12 mouse cellular contexts compared by ENCODE assay signal in genomic region chr19:47017831-47018230, GRCm38 (mm10). TPM values are rescaled to one million over a fixed set of nuclear protein-coding genes. Genes with fewer than 3 reads are reported as not detected.
A peak's percentile ranks its signal among the peaks of the same experiment; 100 is the strongest.
DNase-seq lines count a peak whose midpoint lies in the region; ATAC-seq and TF ChIP-seq lines count a peak whose summit lies in the region.
"Had no signal": no experiment of that assay in that cellular context is flagged by ENCODE, and none has a peak within 500 bp of the region (broad histone marks: within the 10 kb centered on the region; RNA-seq: fewer than 3 reads in every experiment).

No protein-coding gene starts in this region.

- no peaks in the 10 kb centered on the region for H3K9me3 ChIP-seq in ES-Bruce4 (replicated peaks; ENCODE audit: control insufficient read depth, insufficient read depth, low read length, poor library complexity, severe bottlenecking)
- no peaks in the 10 kb centered on the region for H3K9me3 ChIP-seq in hindbrain, embryonic 10.5 days
- no peaks in the 10 kb centered on the region for H3K9me3 ChIP-seq in midbrain, embryonic 15.5 days
- H3K9me3 ChIP-seq: heart, embryonic 13.5 days had no signal

- peaks cover 6% of the 10 kb centered on the region for H3K36me3 ChIP-seq in ES-Bruce4 (ENCODE audit: control insufficient read depth, insufficient read depth, low read length, poor library complexity, severe bottlenecking)
- H3K36me3 ChIP-seq in hindbrain, embryonic 10.5 days = peaks cover 18% of the 10 kb centered on the region
- H3K36me3 ChIP-seq in midbrain, embryonic 15.5 days (replicated peaks) = peaks cover 17% of the 10 kb centered on the region
- H3K36me3 ChIP-seq in kidney, adult 2 months (ENCODE audit: control insufficient read depth, insufficient read depth, low read length) = no peaks in the 10 kb centered on the region
- H3K36me3 ChIP-seq: heart, embryonic 13.5 days had no signal

- peak; percentile 92 for TF ChIP-seq EP300 in ES-Bruce4 (IDR thresholded peaks at IDR 0.05; ENCODE audit: insufficient read depth, low read depth, low read length)

- H3K27ac ChIP-seq in ES-Bruce4 (ENCODE audit: insufficient read depth, low read length) = peak overlapping the region; percentile 92
- H3K27ac ChIP-seq in cortical plate, adult 2 months (ENCODE audit: insufficient read depth, low read length) = no peak overlapping the region
- peak overlapping the region; percentile 83 for H3K27ac ChIP-seq in hindbrain, embryonic 10.5 days
- peak overlapping the region; percentile 82 for H3K27ac ChIP-seq in midbrain, embryonic 15.5 days
- no peak overlapping the region for H3K27ac ChIP-seq in kidney, adult 2 months (ENCODE audit: insufficient read depth, low read depth, low read length)
- H3K27ac ChIP-seq: heart, embryonic 13.5 days had no signal

- H3K27me3 ChIP-seq in ES-Bruce4 (ENCODE audit: control insufficient read depth, insufficient read depth, low read length, poor library complexity, severe bottlenecking) = no peaks in the 10 kb centered on the region
- H3K27me3 ChIP-seq in hindbrain, embryonic 10.5 days (ENCODE audit: insufficient read depth, poor library complexity, severe bottlenecking) = peaks cover 51% of the 10 kb centered on the region
- H3K27me3 ChIP-seq in midbrain, embryonic 15.5 days (replicated peaks) = no peaks in the 10 kb centered on the region
- H3K27me3 ChIP-seq in kidney, adult 2 months (replicated peaks; ENCODE audit: control insufficient read depth, insufficient read depth, low read length) = peaks cover 6% of the 10 kb centered on the region

- H3K9ac ChIP-seq in ES-Bruce4 (ENCODE audit: low read depth, poor library complexity, severe bottlenecking) = no peak overlapping the region
- H3K9ac ChIP-seq in midbrain, embryonic 15.5 days = peak overlapping the region; percentile 61
- H3K9ac ChIP-seq: heart, embryonic 13.5 days had no signal

- DNase-seq in hindbrain, embryonic 10.5 days (ENCODE audit: low spot score) = no peak
- no peak for DNase-seq in adrenal gland, postnatal 36 days
- no peak for DNase-seq in adrenal gland, postnatal 25 days
- no peak for DNase-seq in kidney, adult 2 months
- no peak for DNase-seq in thymus, postnatal 4 days
- DNase-seq: kidney, adult 11 months; layer of hippocampus, adult 9-11 months; lung, adult 18-20 months had no signal

- no peak for TF ChIP-seq CTCF in ES-Bruce4 (IDR thresholded peaks at IDR 0.05; ENCODE audit: low read depth, low read length)
- no peak for TF ChIP-seq CTCF in cortical plate, adult 2 months (IDR thresholded peaks at IDR 0.05; ENCODE audit: extremely low read depth, insufficient read depth, low read length)
- TF ChIP-seq CTCF in kidney, adult 2 months (conservative IDR thresholded peaks at IDR 0.05; ENCODE audit: insufficient read depth, insufficient read length, low read depth, low read length) = no peak

- peak overlapping the region; percentile 73 for H3K4me2 ChIP-seq in midbrain, embryonic 15.5 days
- H3K4me2 ChIP-seq: heart, embryonic 13.5 days had no signal

- 7% methylated on average over 3 of the region's 3 CpGs for WGBS in hindbrain, embryonic 10.5 days
- 2% methylated on average over 3 of the region's 3 CpGs for WGBS in midbrain, embryonic 15.5 days
- 3% methylated on average over 3 of the region's 3 CpGs for WGBS in kidney, adult 2 months

- no peak for TF ChIP-seq POLR2A in ES-Bruce4 (IDR thresholded peaks at IDR 0.05; ENCODE audit: insufficient read depth, low read length)
- TF ChIP-seq POLR2A in cortical plate, adult 2 months (IDR thresholded peaks at IDR 0.05; ENCODE audit: extremely low read depth, insufficient read depth, low read length) = no peak
- no peak for TF ChIP-seq POLR2A in kidney, adult 2 months (IDR thresholded peaks at IDR 0.05; ENCODE audit: low read depth, low read length)

- H3K4me3 ChIP-seq in ES-Bruce4 (ENCODE audit: low read depth, low read length) = no peak overlapping the region
- peak overlapping the region; percentile 96 for H3K4me3 ChIP-seq in cortical plate, adult 2 months (ENCODE audit: insufficient read depth, low read length)
- peak overlapping the region; percentile 62 for H3K4me3 ChIP-seq in hindbrain, embryonic 10.5 days
- peak overlapping the region; percentile 89 for H3K4me3 ChIP-seq in midbrain, embryonic 15.5 days
- no peak overlapping the region for H3K4me3 ChIP-seq in kidney, adult 2 months (ENCODE audit: insufficient read depth, low read depth, low read length)
- H3K4me3 ChIP-seq: heart, embryonic 13.5 days had no signal

- no peak for ATAC-seq in midbrain, embryonic 15.5 days (replicated peaks)

- H3K4me1 ChIP-seq in ES-Bruce4 (ENCODE audit: control insufficient read depth, insufficient read depth, low read length) = peaks cover 1% of the 10 kb centered on the region
- H3K4me1 ChIP-seq in cortical plate, adult 2 months (ENCODE audit: control insufficient read depth, insufficient read depth, low read length) = peaks cover 4% of the 10 kb centered on the region
- peaks cover 45% of the 10 kb centered on the region for H3K4me1 ChIP-seq in hindbrain, embryonic 10.5 days (replicated peaks)
- H3K4me1 ChIP-seq in midbrain, embryonic 15.5 days = peaks cover 32% of the 10 kb centered on the region
- no peaks in the 10 kb centered on the region for H3K4me1 ChIP-seq in kidney, adult 2 months (ENCODE audit: control insufficient read depth, insufficient read depth, low read length)

RNA-seq across cellular contexts. Expression of gene Nt5c2, which starts 2.9 kb away (rescaled TPM):
- 62.4 and 76.9 TPM in 2 replicates for polyA plus RNA-seq in ES-Bruce4 (2011; ENCODE audit: insufficient read depth, insufficient read length, low read depth, missing spikeins)
- 46.7 and 50.3 TPM in 2 replicates for polyA plus RNA-seq in cortical plate, adult 2 months (2012; rRNA removed)
- 65.1 and 69.6 TPM in 2 replicates for polyA plus RNA-seq in hindbrain, embryonic 10.5 days (2016; fragmentation: Nextera tagmentation; extraction: Ambion mirVana)
- 87.7 and 90.5 TPM in 2 replicates for polyA plus RNA-seq in midbrain, embryonic 15.5 days (2015; fragmentation: Nextera tagmentation; extraction: Ambion mirVana)
- total RNA-seq in adrenal gland, postnatal 36 days (2021) = 10 to 100 TPM; 63.2 to 65.2 TPM
- total RNA-seq in adrenal gland, postnatal 25 days (2021) = 59.5 and 64.5 TPM in 2 replicates
- polyA plus RNA-seq in kidney, adult 2 months (2012; rRNA removed) = 32.2 and 36.3 TPM in 2 replicates

RNA-seq across cellular contexts. Expression of gene Ina, which starts 3.3 kb away (rescaled TPM):
- polyA plus RNA-seq in ES-Bruce4 (2011; ENCODE audit: insufficient read depth, insufficient read length, low read depth, missing spikeins) = 21.2 and 21.9 TPM in 2 replicates
- polyA plus RNA-seq in cortical plate, adult 2 months (2012; rRNA removed) = 124 and 127 TPM in 2 replicates
- polyA plus RNA-seq in hindbrain, embryonic 10.5 days (2016; fragmentation: Nextera tagmentation; extraction: Ambion mirVana) = 75.7 and 248 TPM in 2 replicates
- 589 and 592 TPM in 2 replicates for polyA plus RNA-seq in midbrain, embryonic 15.5 days (2015; fragmentation: Nextera tagmentation; extraction: Ambion mirVana)
- total RNA-seq in adrenal gland, postnatal 36 days (2021) = 1 to 10 TPM; 4.0 to 5.9 TPM
- total RNA-seq in adrenal gland, postnatal 25 days (2021) = 5.1 and 5.4 TPM in 2 replicates
- 0.11 and 0.31 TPM in 2 replicates for polyA plus RNA-seq in kidney, adult 2 months (2012; rRNA removed)

RNA-seq across cellular contexts. Expression of gene Pcgf6, which starts 32.9 kb away (rescaled TPM):
- 70.7 and 73.2 TPM in 2 replicates for polyA plus RNA-seq in ES-Bruce4 (2011; ENCODE audit: insufficient read depth, insufficient read length, low read depth, missing spikeins)
- polyA plus RNA-seq in cortical plate, adult 2 months (2012; rRNA removed) = 35.5 and 38.3 TPM in 2 replicates
- 28.0 and 35.8 TPM in 2 replicates for polyA plus RNA-seq in hindbrain, embryonic 10.5 days (2016; fragmentation: Nextera tagmentation; extraction: Ambion mirVana)
- polyA plus RNA-seq in midbrain, embryonic 15.5 days (2015; fragmentation: Nextera tagmentation; extraction: Ambion mirVana) = 30.9 and 33.5 TPM in 2 replicates
- 10 to 100 TPM in 1 of 2 experiments, 1 to 10 TPM in 1; 9.1 to 11.9 TPM for total RNA-seq in adrenal gland, postnatal 36 days (2021)
- 12.2 and 14.9 TPM in 2 replicates for total RNA-seq in adrenal gland, postnatal 25 days (2021)
- polyA plus RNA-seq in kidney, adult 2 months (2012; rRNA removed) = 6.0 and 7.7 TPM in 2 replicates

RNA-seq across cellular contexts. Expression of gene Taf5, which starts 49.7 kb away (rescaled TPM):
- 19.4 and 21.8 TPM in 2 replicates for polyA plus RNA-seq in ES-Bruce4 (2011; ENCODE audit: insufficient read depth, insufficient read length, low read depth, missing spikeins)
- 3.8 and 4.1 TPM in 2 replicates for polyA plus RNA-seq in cortical plate, adult 2 months (2012; rRNA removed)
- polyA plus RNA-seq in hindbrain, embryonic 10.5 days (2016; fragmentation: Nextera tagmentation; extraction: Ambion mirVana) = 6.7 and 7.0 TPM in 2 replicates
- 6.4 and 6.6 TPM in 2 replicates for polyA plus RNA-seq in midbrain, embryonic 15.5 days (2015; fragmentation: Nextera tagmentation; extraction: Ambion mirVana)
- 1 to 10 TPM; 4.1 to 4.2 TPM for total RNA-seq in adrenal gland, postnatal 36 days (2021)
- 4.4 and 5.3 TPM in 2 replicates for total RNA-seq in adrenal gland, postnatal 25 days (2021)
- polyA plus RNA-seq in kidney, adult 2 months (2012; rRNA removed) = 1.6 and 1.8 TPM in 2 replicates

Comparison
In these comparisons a context has a peak if more than half of its experiments do, and no peak if none do; other contexts are left out.
1. H3K27ac ChIP-seq: peak in ES-Bruce4 (single experiment), hindbrain, embryonic 10.5 days (single experiment) and midbrain, embryonic 15.5 days (single experiment); none in cortical plate, adult 2 months (single experiment) and kidney, adult 2 months (single experiment).
2. H3K4me3 ChIP-seq: peak in cortical plate, adult 2 months (single experiment), hindbrain, embryonic 10.5 days (single experiment) and midbrain, embryonic 15.5 days (single experiment); none in ES-Bruce4 (single experiment) and kidney, adult 2 months (single experiment).
3. RNA of gene Ina, which starts 3.3 kb away (polyA plus RNA-seq): 589 to 592 TPM in midbrain, embryonic 15.5 days, 75.7 to 248 TPM in hindbrain, embryonic 10.5 days, 124 to 127 TPM in cortical plate, adult 2 months and 21.2 to 21.9 TPM in ES-Bruce4; 0.11 to 0.31 TPM in kidney, adult 2 months; every median in the first group is over 10 times any median in the second.